Mouse (Mus musculus) neutrophil, adult 5-6 weeks (primary cell): ENCODE results near the gene Atf5. TPM values are rescaled to one million over a fixed set of nuclear protein-coding genes. Genes with fewer than 3 reads are reported as not detected.
A peak's percentile ranks its signal among the peaks of the same experiment; 100 is the strongest.

Experiments used
- ATAC-seq: fragments of 151-379, 151-347 bp; 2 replicates; pipeline ENCODE4 v1.8.0; 2017; ENCODE audit warnings: mild to moderate bottlenecking, moderate TSS enrichment; ENCODE audit not compliant: insufficient number of reproducible peaks, poor library complexity, low FRiP score, severe bottlenecking; ENCODE audit errors: extremely low read depth
- total RNA-seq: library from RNA; stranded (forward); fragments of 200-1000 nt; gene quantifications from 2 replicates; pipeline ENCODE4 v1.2.3, GENCODE M21; 2017

Atf5 gene
- total RNA-seq: 1.3 and 1.8 TPM in 2 replicates

GRCm38 (mm10) chr7:44816470-44817021 is at the start of gene Atf5:
Gene Atf5 (minus strand): TSS chr7:44816658.
- no peak for ATAC-seq

- ATAC-seq: no peak
Observed at GRCm38 (mm10) chr7:44864595-44865542, 48.4 kb upstream of the Atf5 start.

GRCm38 (mm10) chr7:44863982-44864494 is 47.6 kb upstream of the Atf5 start:
- ATAC-seq: no peak

GRCm38 (mm10) chr7:44863210-44863609 is 46.8 kb upstream of the Atf5 start:
- ATAC-seq: no peak

- no peak for ATAC-seq
Observed at GRCm38 (mm10) chr7:44862434-44862833, 46.0 kb upstream of the Atf5 start.

- ATAC-seq: no peak
Observed at GRCm38 (mm10) chr7:44861429-44861816, 45.0 kb upstream of the Atf5 start.

- ATAC-seq: peak; percentile 40
Observed at GRCm38 (mm10) chr7:44860576-44861428, 44.3 kb upstream of the Atf5 start.

- no peak for ATAC-seq
Observed at GRCm38 (mm10) chr7:44859896-44860295, 43.4 kb upstream of the Atf5 start.

- ATAC-seq: 0 out of 2 replicates have a peak, but pooled peaks have one; percentile 13
Observed at GRCm38 (mm10) chr7:44857905-44858304, 41.4 kb upstream of the Atf5 start.

GRCm38 (mm10) chr7:44857042-44857552 is 40.6 kb upstream of the Atf5 start, which contains the start of gene Pnkp:
Gene Pnkp (plus strand): TSS chr7:44857139.
- ATAC-seq: peak; percentile 57

- ATAC-seq: no peak
Observed at GRCm38 (mm10) chr7:44856265-44856916, 39.9 kb upstream of the Atf5 start.

- ATAC-seq: no peak
Observed at GRCm38 (mm10) chr7:44855036-44855435, 38.6 kb upstream of the Atf5 start.

GRCm38 (mm10) chr7:44854356-44855031 is 38.0 kb upstream of the Atf5 start:
- peak; percentile 22 for ATAC-seq

- ATAC-seq: no peak
Observed at GRCm38 (mm10) chr7:44853596-44854355, 37.3 kb upstream of the Atf5 start.

- no peak for ATAC-seq
Observed at GRCm38 (mm10) chr7:44853065-44853464, 36.6 kb upstream of the Atf5 start.

- no peak for ATAC-seq
Observed at GRCm38 (mm10) chr7:44852259-44853027, 36.0 kb upstream of the Atf5 start.
